Mouse (Mus musculus) heart, embryonic 16.5 days (tissue): Measurements from ENCODE around the gene H3f3a. TPM values are rescaled to one million over a fixed set of nuclear protein-coding genes. Genes with fewer than 3 reads are reported as not detected.

Experiments used
- polyA plus RNA-seq: library from polyadenylated mRNA; unstranded; fragments of >200 nt; fragmentation: Nextera tagmentation; extraction: Ambion mirVana; gene quantifications from 2 replicates; pipeline ENCODE4 v1.2.1, GENCODE M21; 2015

Gene H3f3a
- polyA plus RNA-seq, 1 experiment from 2014 or later, result 1,475 TPM

Other genes starting within 250 kb of the H3f3a start
- gene Parp1, start 245.0 kb downstream of the H3f3a start, polyA plus RNA-seq, result 88.3 and 88.7 TPM in 2 replicates
- 11.7 and 15.0 TPM in 2 replicates for gene Lin9, start 172.8 kb downstream of the H3f3a start, polyA plus RNA-seq
- gene Mixl1, start 116.9 kb downstream of the H3f3a start, polyA plus RNA-seq, result 0.24 TPM in 1 of 2 replicates, not detected in the other
- gene Acbd3, start 87.9 kb downstream of the H3f3a start, polyA plus RNA-seq, result 18.3 and 19.2 TPM in 2 replicates
- gene Sde2, start 37.2 kb upstream of the H3f3a start, polyA plus RNA-seq, result 22.2 and 28.6 TPM in 2 replicates
- gene Lefty2, start 79.2 kb upstream of the H3f3a start, polyA plus RNA-seq, result 0.06 and 0.08 TPM in 2 replicates
- 55.1 and 60.6 TPM in 2 replicates for gene Pycr2, start 90.3 kb upstream of the H3f3a start, polyA plus RNA-seq
- gene Lefty1, start 121.1 kb upstream of the H3f3a start, polyA plus RNA-seq, result 1.1 and 1.5 TPM in 2 replicates
- 11.2 and 14.8 TPM in 2 replicates for gene Tmem63a, start 128.4 kb upstream of the H3f3a start, polyA plus RNA-seq
- 10.3 and 11.3 TPM in 2 replicates for gene Ephx1, start 207.0 kb upstream of the H3f3a start, polyA plus RNA-seq
- gene 9130409I23Rik, start 237.3 kb upstream of the H3f3a start, polyA plus RNA-seq, result 0.12 TPM in 1 of 2 replicates, not detected in the other